Mouse (Mus musculus) testis, adult 2 months (tissue): ENCODE data around the gene Pnliprp2. TPM values are rescaled to one million over a fixed set of nuclear protein-coding genes. Genes with fewer than 3 reads are reported as not detected.

Experiments
- H3K27ac ChIP-seq: fragments of 200-500 bp; 2 replicates; pipeline ENCODE4 v1.5.1; 2012; ENCODE audit warnings: low read depth, low read length; ENCODE audit not compliant: control insufficient read depth, insufficient read depth
- H3K27me3 ChIP-seq: fragments of 200-500 bp; 2 replicates; pipeline ENCODE4 v1.6.1; 2012; ENCODE audit warnings: mild to moderate bottlenecking, low read length, moderate library complexity; ENCODE audit not compliant: control insufficient read depth, insufficient read depth
- H3K36me3 ChIP-seq: fragments of 200-500 bp; 2 replicates; pipeline ENCODE4 v1.6.1; 2012; ENCODE audit warnings: mild to moderate bottlenecking, low read length; ENCODE audit not compliant: control insufficient read depth, insufficient read depth
- H3K4me1 ChIP-seq: fragments of 200-500 bp; 2 replicates; pipeline ENCODE4 v1.6.1; 2012; ENCODE audit warnings: low read length; ENCODE audit not compliant: control insufficient read depth, insufficient read depth
- H3K4me3 ChIP-seq: fragments of 200-500 bp; 2 replicates; pipeline ENCODE4 v1.5.1; 2012; ENCODE audit warnings: low read depth, mild to moderate bottlenecking, low read length, moderate library complexity, mixed read lengths; ENCODE audit not compliant: control insufficient read depth
- CTCF ChIP-seq: fragments of 200-500 bp; IDR thresholded peaks from 2 replicates; pipeline ENCODE4 v1.5.1; 2012; ENCODE audit warnings: low read depth, mild to moderate bottlenecking, inconsistent platforms, low read length, moderate library complexity; ENCODE audit not compliant: control insufficient read depth, insufficient read depth, insufficient replicate concordance
- POLR2A ChIP-seq: fragments of 200-500 bp; IDR thresholded peaks from 2 replicates; pipeline ENCODE4 v1.6.1; 2012; ENCODE audit warnings: low read depth, mild to moderate bottlenecking, inconsistent platforms, low read length, moderate library complexity; ENCODE audit not compliant: control insufficient read depth
- polyA plus RNA-seq: library from polyadenylated mRNA; depleted of rRNA; stranded (reverse); fragments of >200 nt; gene quantifications from 2 replicates; pipeline ENCODE4 v1.2.3, GENCODE M21; 2012

Pnliprp2 gene
- polyA plus RNA-seq, 1 experiment, result 0.32 TPM

DNA sequence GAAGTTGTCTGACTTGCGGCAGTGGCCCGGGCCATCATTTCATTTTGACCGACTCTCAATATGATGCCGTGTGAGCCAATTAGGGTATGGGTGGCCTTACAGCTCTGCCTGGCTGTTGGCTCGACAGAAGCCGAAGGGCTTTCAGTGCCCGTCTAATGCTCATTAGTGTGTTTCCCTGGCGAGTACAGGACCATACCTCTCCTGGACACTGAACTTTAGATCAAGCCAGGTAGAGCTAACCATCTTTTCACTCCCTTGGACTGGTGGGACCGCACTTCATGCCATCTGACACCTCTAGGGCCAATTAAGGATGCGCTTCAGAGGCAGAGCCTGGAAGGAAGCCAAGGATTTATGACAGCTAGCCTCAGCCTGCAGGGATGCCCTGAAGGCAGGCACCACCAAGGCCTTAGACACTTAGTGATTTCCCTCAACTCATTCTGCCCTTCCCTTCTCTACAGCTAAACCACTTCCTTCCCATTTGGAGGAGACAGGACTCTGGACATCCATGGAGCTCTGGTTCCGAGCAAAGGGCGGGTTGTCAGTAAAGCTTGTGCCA is 35.7 kb downstream of the Pnliprp2 start:
- Histone ChIP-seq H3K27ac (no peak overlapping the region), H3K27me3 (no peaks in the 10 kb centered on the region; the same call in 1 of the 2 replicates), H3K36me3 (no peaks in the 10 kb centered on the region), H3K4me1 (peaks cover 7% of the 10 kb centered on the region), H3K4me3 (peak overlapping the region; percentile 88)
- TF ChIP-seq CTCF (no peak), POLR2A (no peak)

DNA sequence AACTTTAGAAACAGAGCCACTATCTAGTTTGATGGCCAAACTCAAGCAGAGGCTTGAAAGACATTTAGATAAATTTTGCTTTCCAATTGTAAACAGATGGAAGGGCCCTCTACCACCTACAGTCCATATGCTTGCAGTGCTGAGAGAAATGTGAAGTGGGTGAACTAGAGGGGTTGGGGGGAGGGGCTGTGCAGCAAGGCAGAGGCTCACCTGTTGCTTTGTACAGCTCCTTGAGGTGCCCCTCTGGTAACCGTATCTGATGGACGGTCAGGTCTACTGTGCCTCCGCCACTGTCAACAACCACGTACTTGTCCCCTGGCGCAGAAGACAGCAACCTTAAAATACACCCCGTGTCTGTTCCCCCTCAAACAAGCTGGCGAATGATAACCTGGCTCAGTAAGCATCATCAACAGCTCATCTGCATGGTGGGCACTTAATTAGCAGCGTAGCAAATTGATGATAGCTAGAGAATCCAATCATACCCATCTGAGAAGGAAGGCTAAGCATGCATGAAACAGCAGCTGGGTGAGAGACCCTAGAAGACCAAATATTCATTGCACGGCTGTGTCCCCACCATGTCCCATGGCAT is 45.8 kb downstream of the Pnliprp2 start:
- Histone ChIP-seq H3K27ac (no peak overlapping the region), H3K4me1 (no peaks in the 10 kb centered on the region), H3K36me3 (no peaks in the 10 kb centered on the region), H3K27me3 (no peaks in the 10 kb centered on the region), H3K4me3 (no peak overlapping the region)
- TF ChIP-seq CTCF (no peak), POLR2A (no peak)

DNA sequence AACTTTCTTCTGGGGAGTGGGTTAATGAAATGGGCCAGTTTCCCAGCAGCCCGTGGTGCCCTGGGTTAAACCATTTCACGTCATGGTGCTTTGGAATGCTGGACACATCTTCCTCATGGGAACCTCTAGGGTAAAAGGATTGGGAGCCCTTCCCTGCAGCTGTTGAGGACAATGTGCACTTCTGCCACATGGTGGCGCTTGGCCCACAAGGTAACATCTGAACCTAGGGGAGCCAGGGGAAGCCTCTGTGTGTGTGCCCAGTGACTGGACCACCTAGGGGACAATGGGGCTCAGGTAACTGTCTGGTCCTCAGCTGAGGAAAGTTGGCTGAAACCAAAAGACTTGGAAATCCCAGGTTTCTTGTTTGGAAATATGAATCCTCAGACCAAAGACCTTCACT is 46.8 kb downstream of the Pnliprp2 start:
- no peaks in the 10 kb centered on the region for H3K36me3 ChIP-seq
- no peak overlapping the region for H3K27ac ChIP-seq
- no peaks in the 10 kb centered on the region for H3K27me3 ChIP-seq
- no peaks in the 10 kb centered on the region for H3K4me1 ChIP-seq
- no peak overlapping the region for H3K4me3 ChIP-seq
- TF ChIP-seq CTCF (peak; percentile 66; the same call in 1 of the 2 replicates), POLR2A (no peak)

DNA sequence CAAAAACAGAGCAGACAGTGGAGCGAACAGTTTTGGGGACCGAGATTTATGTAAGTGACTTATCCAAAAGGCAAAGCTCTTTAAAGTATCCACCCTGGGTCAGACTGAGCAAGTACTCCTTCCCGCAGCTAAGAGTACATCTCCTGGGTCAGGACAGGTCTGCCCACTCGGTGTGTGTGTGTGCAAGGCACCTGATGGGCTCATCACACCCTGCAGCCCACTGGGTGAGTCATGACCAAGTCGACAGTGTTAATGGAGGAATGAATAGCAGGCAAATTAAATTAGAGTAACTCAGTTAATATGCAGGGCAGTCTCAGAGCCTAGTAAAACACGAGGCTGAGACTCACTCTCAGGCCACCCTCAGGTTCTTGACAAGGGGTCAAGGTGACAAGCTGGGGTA is 49.3 kb downstream of the Pnliprp2 start:
- H3K4me1 ChIP-seq, result no peaks in the 10 kb centered on the region
- H3K27ac ChIP-seq, result no peak overlapping the region
- H3K27me3 ChIP-seq, result no peaks in the 10 kb centered on the region
- H3K4me3 ChIP-seq, result no peak overlapping the region
- no peak for TF ChIP-seq CTCF
- TF ChIP-seq POLR2A, result no peak
- no peaks in the 10 kb centered on the region for H3K36me3 ChIP-seq

DNA sequence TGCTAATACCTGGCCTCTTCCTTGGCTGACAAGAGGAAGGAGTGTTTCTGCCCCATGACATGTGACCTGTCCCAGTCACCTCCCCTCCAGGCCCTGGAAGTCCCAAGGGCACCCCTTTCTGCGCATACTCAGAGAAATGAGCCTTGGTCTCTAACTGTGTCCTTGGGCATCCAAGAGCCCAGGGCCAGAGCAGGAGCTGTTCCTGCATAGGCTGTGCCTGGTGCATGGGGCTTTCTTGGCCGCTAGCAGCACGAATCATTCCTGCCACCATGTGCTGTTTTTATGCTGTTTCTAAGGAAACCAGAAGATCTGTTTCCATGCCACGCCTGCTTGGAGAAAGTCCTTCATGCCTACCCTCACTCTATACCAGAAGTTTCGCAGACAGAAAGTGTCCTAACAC is 51.0 kb downstream of the Pnliprp2 start:
- H3K4me3 ChIP-seq, result no peak overlapping the region
- no peaks in the 10 kb centered on the region for H3K27me3 ChIP-seq
- no peak overlapping the region for H3K27ac ChIP-seq
- no peaks in the 10 kb centered on the region for H3K36me3 ChIP-seq
- H3K4me1 ChIP-seq, result no peaks in the 10 kb centered on the region
- no peak for TF ChIP-seq CTCF
- no peak for TF ChIP-seq POLR2A

DNA sequence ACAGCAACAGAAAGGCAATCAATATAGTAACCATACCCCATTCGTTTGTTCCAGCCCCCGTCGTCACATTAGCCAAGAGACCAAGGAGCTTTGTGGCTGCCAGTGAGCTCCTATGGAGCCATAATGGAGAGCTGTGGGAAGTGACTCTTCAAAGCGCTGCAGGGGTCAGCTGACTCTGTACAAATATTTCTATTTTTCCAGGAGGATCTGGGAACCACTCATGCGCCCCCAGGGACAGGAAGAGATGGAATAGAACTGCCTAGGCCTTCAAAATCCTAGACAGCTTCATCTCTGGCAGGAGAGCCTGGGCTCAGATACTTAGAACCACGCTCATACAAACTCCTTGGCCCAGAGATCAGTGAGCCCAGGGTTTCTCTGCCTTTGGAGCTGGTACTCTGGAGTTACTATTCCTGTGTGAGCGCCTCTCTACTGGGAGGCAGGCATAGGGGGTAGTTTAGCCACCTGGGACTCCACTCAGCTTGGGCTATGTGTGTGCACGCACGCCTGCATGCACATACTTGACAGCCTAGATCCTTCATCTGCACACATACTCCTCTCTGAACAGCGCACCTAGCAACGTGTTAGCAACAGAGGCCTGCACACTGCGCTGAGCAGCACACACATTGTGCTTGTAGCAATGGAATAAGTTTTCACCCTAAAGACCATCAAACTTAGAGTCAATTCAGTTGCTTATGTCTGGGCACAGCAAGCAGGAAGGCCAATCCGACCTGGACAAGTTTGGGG is 55.8 kb downstream of the Pnliprp2 start:
- no peak overlapping the region for H3K4me3 ChIP-seq
- H3K27ac ChIP-seq, result no peak overlapping the region
- H3K4me1 ChIP-seq, result peaks cover 4% of the 10 kb centered on the region; the same call in 1 of the 2 replicates
- H3K27me3 ChIP-seq, result no peaks in the 10 kb centered on the region
- TF ChIP-seq CTCF, result no peak
- no peak for TF ChIP-seq POLR2A
- no peaks in the 10 kb centered on the region for H3K36me3 ChIP-seq

DNA sequence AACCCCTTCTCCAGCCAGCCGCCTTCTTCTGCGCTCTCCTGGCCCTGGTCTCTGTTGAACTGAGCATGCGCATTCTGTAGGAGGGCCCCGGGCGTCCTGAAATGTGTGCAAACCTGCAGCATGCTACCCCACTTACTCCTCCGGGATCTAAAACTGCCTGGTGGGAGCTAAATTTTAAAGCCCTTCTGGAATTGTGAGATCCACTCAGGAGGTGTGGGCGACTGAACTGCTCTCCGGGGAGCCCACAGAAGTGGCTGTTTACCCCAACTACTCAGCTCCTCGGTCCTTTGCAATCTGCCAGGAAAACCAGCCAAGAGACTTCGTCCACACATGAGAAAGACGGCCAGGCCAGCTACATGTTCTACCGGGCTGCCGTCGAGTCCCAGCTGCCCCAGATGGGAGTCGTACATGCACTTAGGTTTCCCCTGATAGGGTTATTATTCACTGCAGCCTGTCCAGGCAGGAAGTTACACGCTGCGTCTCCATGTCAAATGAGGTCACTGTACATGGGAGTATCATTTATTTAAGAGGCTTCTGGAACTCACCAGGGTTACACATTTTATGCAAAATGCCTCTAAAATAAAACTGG is 57.0 kb downstream of the Pnliprp2 start:
- Histone ChIP-seq H3K27me3 (no peaks in the 10 kb centered on the region), H3K4me1 (peaks cover 4% of the 10 kb centered on the region; the same call in 1 of the 2 replicates), H3K27ac (no peak overlapping the region), H3K4me3 (no peak overlapping the region), H3K36me3 (no peaks in the 10 kb centered on the region)
- TF ChIP-seq CTCF, result no peak
- TF ChIP-seq POLR2A, result no peak
